Mouse (Mus musculus) MEL (cell line): ENCODE results near the gene Opcml. TPM values are rescaled to one million over a fixed set of nuclear protein-coding genes. Genes with fewer than 3 reads are reported as not detected.

Experiments used
- DNase-seq: peaks from one replicate; pipeline ENCODE4 v3.0.0; 2011; ENCODE audit warnings: low read depth, low spot score
- H3K27ac ChIP-seq: 2 replicates; pipeline ENCODE4 v1.5.1; 2012; ENCODE audit warnings: low read depth, mild to moderate bottlenecking, control low read depth, low read length, moderate library complexity; ENCODE audit not compliant: control insufficient read depth
- H3K27me3 ChIP-seq, 2 experiments: fragments of 150-350 bp in 1 of 2; sonication (generic) in 1 of 2; 2 replicates each; pipeline ENCODE4 v1.6.1; 2012; ENCODE audit warnings: low read length in 2 of 2, mild to moderate bottlenecking in 2 of 2, improper control_type of control experiment in 1 of 2, moderate library complexity in 1 of 2; ENCODE audit not compliant: insufficient read depth in 2 of 2, control insufficient read depth in 1 of 2
- H3K36me3 ChIP-seq, 2 experiments: 2 replicates each; pipeline ENCODE4 v1.6.1; 2012 to 2014; ENCODE audit warnings: low read length in 2 of 2, improper control_type of control experiment in 1 of 2, inconsistent platforms in 1 of 2, mild to moderate bottlenecking in 1 of 2; ENCODE audit not compliant: insufficient read depth in 2 of 2, control insufficient read depth in 1 of 2
- H3K4me1 ChIP-seq, 2 experiments: fragments of 150-350 bp in 1 of 2; sonication (generic) in 1 of 2; 2 replicates each; pipeline ENCODE4 v1.6.1; 2012; ENCODE audit warnings: low read length in 2 of 2, improper control_type of control experiment in 1 of 2, mild to moderate bottlenecking in 1 of 2; ENCODE audit not compliant: insufficient read depth in 2 of 2, control insufficient read depth in 1 of 2
- H3K4me3 ChIP-seq, 2 experiments: fragments of 150-350 bp in 1 of 2; sonication (generic) in 1 of 2; 2 replicates each; pipeline ENCODE4 v1.5.1; 2012; ENCODE audit warnings: low read depth in 2 of 2, low read length in 2 of 2, mild to moderate bottlenecking in 2 of 2, moderate library complexity in 2 of 2, control low read depth in 1 of 2, improper control_type of control experiment in 1 of 2; ENCODE audit not compliant: control insufficient read depth in 1 of 2, insufficient read depth in 1 of 2
- H3K79me2 ChIP-seq: 2 replicates; pipeline ENCODE4 v1.6.1; 2012; ENCODE audit warnings: mild to moderate bottlenecking, low read length, moderate library complexity; ENCODE audit not compliant: control insufficient read depth, poor library complexity, insufficient read depth
- H3K9ac ChIP-seq: 2 replicates; pipeline ENCODE4 v1.6.1; 2012; ENCODE audit warnings: low read depth, mild to moderate bottlenecking, control low read depth, low read length, moderate library complexity; ENCODE audit not compliant: control insufficient read depth, poor library complexity, severe bottlenecking
- H3K9me3 ChIP-seq: fragments of 150-350 bp; sonication (generic); replicated peaks from 2 replicates; pipeline ENCODE4 v1.6.1; 2012; ENCODE audit warnings: mild to moderate bottlenecking, low read length, improper control_type of control experiment, moderate library complexity; ENCODE audit not compliant: insufficient read depth
- BHLHE40 ChIP-seq: IDR thresholded peaks from 2 replicates; pipeline ENCODE4 v1.6.1; 2012; ENCODE audit warnings: low read depth, mild to moderate bottlenecking, inconsistent platforms, low read length, improper control_type of control experiment, borderline replicate concordance
- E2F4 ChIP-seq: IDR thresholded peaks from 2 replicates; pipeline ENCODE4 v1.6.1; 2011; ENCODE audit warnings: low read depth, low read length, improper control_type of control experiment, borderline replicate concordance
- ELF1 ChIP-seq: IDR thresholded peaks from 2 replicates; pipeline ENCODE4 v1.6.1; 2014; ENCODE audit warnings: low read depth, mild to moderate bottlenecking, inconsistent platforms, low read length, improper control_type of control experiment, moderate library complexity
- ETS1 ChIP-seq: IDR thresholded peaks from 2 replicates; pipeline ENCODE4 v1.6.1; 2012; ENCODE audit warnings: low read depth, mild to moderate bottlenecking, inconsistent platforms, low read length, improper control_type of control experiment, moderate library complexity
- GABPA ChIP-seq: IDR thresholded peaks from 2 replicates; pipeline ENCODE4 v1.6.1; 2012; ENCODE audit warnings: low read depth, mild to moderate bottlenecking, inconsistent platforms, low read length, improper control_type of control experiment, moderate library complexity
- GATA1 ChIP-seq: IDR thresholded peaks from 2 replicates; pipeline ENCODE4 v1.6.1; 2011; ENCODE audit warnings: low read depth, low read length, improper control_type of control experiment
- HCFC1 ChIP-seq: IDR thresholded peaks from 2 replicates; pipeline ENCODE4 v1.6.1; 2012; ENCODE audit warnings: low read depth, mild to moderate bottlenecking, inconsistent platforms, low read length, improper control_type of control experiment, moderate library complexity
- JUND ChIP-seq: IDR thresholded peaks from 2 replicates; pipeline ENCODE4 v1.6.1; 2011; ENCODE audit warnings: low read depth, mild to moderate bottlenecking, improper control_type of control experiment, low read length
- KAT2A ChIP-seq: conservative IDR thresholded peaks from 2 replicates; pipeline ENCODE4 v1.6.1; 2012; ENCODE audit warnings: low read depth, low read length, improper control_type of control experiment, inconsistent platforms
- MYB ChIP-seq: IDR thresholded peaks from 2 replicates; pipeline ENCODE4 v1.6.1; 2011; ENCODE audit warnings: mild to moderate bottlenecking, low read depth, low read length, improper control_type of control experiment
- MYC ChIP-seq: IDR thresholded peaks from 2 replicates; pipeline ENCODE4 v1.6.1; 2011; ENCODE audit warnings: low read depth, mild to moderate bottlenecking, low read length, improper control_type of control experiment, moderate library complexity
- POLR2A ChIP-seq, 2 experiments: IDR thresholded peaks; 2 replicates each; pipeline ENCODE4 v1.6.1; 2011 to 2012; ENCODE audit warnings: low read length in 2 of 2, mild to moderate bottlenecking in 2 of 2, control low read depth in 1 of 2, improper control_type of control experiment in 1 of 2, low read depth in 1 of 2, moderate library complexity in 1 of 2; ENCODE audit not compliant: control insufficient read depth in 1 of 2, insufficient read depth in 1 of 2, poor library complexity in 1 of 2
- POLR2AphosphoS2 ChIP-seq: IDR thresholded peaks from 2 replicates; pipeline ENCODE4 v1.6.1; 2011; ENCODE audit warnings: low read length, improper control_type of control experiment
- POLR2AphosphoS5 ChIP-seq: IDR thresholded peaks from 2 replicates; pipeline ENCODE4 v1.6.1; 2012; ENCODE audit warnings: low read depth, borderline replicate concordance, mild to moderate bottlenecking, inconsistent platforms, low read length, moderate library complexity, mixed read lengths
- RCOR1 ChIP-seq: IDR thresholded peaks from 2 replicates; pipeline ENCODE4 v1.6.1; 2012; ENCODE audit warnings: low read depth, mild to moderate bottlenecking, inconsistent platforms, low read length, improper control_type of control experiment
- SIN3A ChIP-seq: IDR thresholded peaks from 2 replicates; pipeline ENCODE4 v1.6.1; 2012; ENCODE audit warnings: low read length, improper control_type of control experiment, inconsistent platforms
- SMC3 ChIP-seq: IDR thresholded peaks from 2 replicates; pipeline ENCODE4 v1.6.1; 2011; ENCODE audit warnings: low read depth, low read length, improper control_type of control experiment
- TAL1 ChIP-seq: IDR thresholded peaks from 2 replicates; pipeline ENCODE4 v1.6.1; 2012; ENCODE audit warnings: mild to moderate bottlenecking, inconsistent platforms, low read length, moderate library complexity, mixed read lengths
- TBP ChIP-seq: IDR thresholded peaks from 2 replicates; pipeline ENCODE4 v1.8.0; 2011; ENCODE audit warnings: low read depth, low read length, improper control_type of control experiment
- TCF12 ChIP-seq: IDR thresholded peaks from 2 replicates; pipeline ENCODE4 v1.6.1; 2014; ENCODE audit warnings: low read depth, mild to moderate bottlenecking, inconsistent platforms, low read length, improper control_type of control experiment, moderate library complexity
- UBTF ChIP-seq: IDR thresholded peaks from 2 replicates; pipeline ENCODE4 v1.6.1; 2012; ENCODE audit warnings: low read depth, mild to moderate bottlenecking, inconsistent platforms, low read length, improper control_type of control experiment, moderate library complexity, borderline replicate concordance; ENCODE audit not compliant: insufficient read depth
- ZC3H11A ChIP-seq: IDR thresholded peaks from 2 replicates; pipeline ENCODE4 v1.6.1; 2012; ENCODE audit warnings: low read depth, mild to moderate bottlenecking, inconsistent platforms, low read length, improper control_type of control experiment
- ZKSCAN1 ChIP-seq: IDR thresholded peaks from 2 replicates; pipeline ENCODE4 v1.6.1; 2012; ENCODE audit warnings: low read depth, mild to moderate bottlenecking, inconsistent platforms, low read length, improper control_type of control experiment, moderate library complexity
- ZMIZ1 ChIP-seq: IDR thresholded peaks from 2 replicates; pipeline ENCODE4 v1.6.1; 2012; ENCODE audit warnings: low read depth, mild to moderate bottlenecking, inconsistent platforms, low read length, improper control_type of control experiment, moderate library complexity
- ZNF384 ChIP-seq: IDR thresholded peaks from 2 replicates; pipeline ENCODE4 v1.6.1; 2012; ENCODE audit warnings: low read depth, mild to moderate bottlenecking, inconsistent platforms, low read length, improper control_type of control experiment
- polyA plus RNA-seq, 2 experiments: library from polyadenylated mRNA; stranded (reverse) in 1 of 2; unstranded in 1 of 2; fragments of >175 nt in 1 of 2; fragments of >200 nt in 1 of 2; gene quantifications; 2 replicates each; pipeline versions ENCODE4 v1.2.1 to v1.2.4; 2012; ENCODE audit warnings: low replicate concordance in 2 of 2, low read depth in 1 of 2; ENCODE audit not compliant: insufficient read length in 2 of 2, insufficient read depth in 1 of 2, missing spikeins in 1 of 2
- total RNA-seq: library from RNA; depleted of rRNA; stranded (reverse); fragments of 300-350 nt; gene quantifications from 2 replicates; pipeline ENCODE4 v1.2.3, GENCODE M21; 2012

Opcml gene
- total and polyA plus RNA-seq, 3 experiments: not detected

DNA sequence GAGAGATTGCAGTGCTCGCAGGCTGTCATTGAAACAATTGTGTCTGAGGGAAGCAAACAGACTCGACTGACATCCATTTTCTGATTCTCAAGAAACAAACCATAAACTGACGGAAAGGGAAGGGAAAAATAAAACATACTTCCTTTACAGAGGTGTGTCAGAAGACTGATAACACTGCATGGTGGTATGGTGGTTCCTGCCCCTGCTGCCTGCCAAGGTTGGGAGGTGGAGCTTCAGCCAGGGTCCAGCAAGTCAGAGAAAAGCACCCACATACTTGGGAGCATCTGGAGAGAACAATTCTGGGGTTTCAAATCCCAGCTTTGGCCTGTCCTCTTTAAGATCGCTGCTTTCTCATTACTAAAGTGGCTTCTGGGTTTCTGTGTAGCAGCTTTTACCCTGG is 201.0 kb downstream of the Opcml start:
- Histone ChIP-seq H3K79me2 (no peaks in the 10 kb centered on the region), H3K27me3 (no peaks in the 10 kb centered on the region), H3K36me3 (no peaks in the 10 kb centered on the region), H3K4me3 (no peak overlapping the region), H3K9me3 (no peaks in the 10 kb centered on the region), H3K9ac (no peak overlapping the region)
- TF ChIP-seq ZKSCAN1 (no peak), MYC (no peak), TCF12 (no peak), ZC3H11A (no peak), ELF1 (no peak), KAT2A (no peak)
- TF ChIP-seq, all 39 proteins: peak for 0
- no peak overlapping the region for H3K27ac ChIP-seq
- H3K4me1 ChIP-seq: no peaks in the 10 kb centered on the region
- no peak for DNase-seq

DNA sequence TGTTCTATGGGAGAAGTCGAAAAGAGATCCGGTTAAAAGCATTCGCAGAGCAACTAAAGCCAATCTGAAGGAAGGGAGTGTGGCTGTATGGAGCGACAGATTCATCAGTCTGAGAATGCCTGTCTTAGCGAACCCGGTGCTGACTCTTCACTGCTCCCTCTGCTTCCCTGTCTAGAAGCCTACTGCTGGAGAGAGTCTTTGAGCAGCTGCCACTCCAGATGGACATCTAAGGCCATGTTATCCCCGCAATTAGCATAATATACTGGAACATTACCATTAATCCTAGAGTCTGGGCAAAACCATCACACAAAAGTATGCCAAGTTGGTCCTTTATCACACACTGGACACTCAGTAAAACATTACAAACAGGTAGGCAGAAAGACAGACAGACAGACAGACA is 206.0 kb downstream of the Opcml start:
- no peak overlapping the region for H3K9ac ChIP-seq
- no peak for DNase-seq
- no peaks in the 10 kb centered on the region for H3K4me1 ChIP-seq
- H3K27me3 ChIP-seq: no peaks in the 10 kb centered on the region
- H3K27ac ChIP-seq: no peak overlapping the region
- no peaks in the 10 kb centered on the region for H3K36me3 ChIP-seq
- H3K79me2 ChIP-seq: no peaks in the 10 kb centered on the region
- H3K9me3 ChIP-seq: no peaks in the 10 kb centered on the region
- TF ChIP-seq SMC3 (no peak), POLR2AphosphoS5 (no peak), POLR2AphosphoS2 (no peak), SIN3A (no peak), MYC (no peak), MYB (no peak), POLR2A (IDR thresholded peaks at IDR 0.05; ENCODE audit: control insufficient read depth in 1 of 2, insufficient read depth in 1 of 2, low read depth in 1 of 2, low read length in 2 of 2, poor library complexity in 1 of 2) (no peak), GABPA (no peak), RCOR1 (no peak), ZKSCAN1 (no peak), E2F4 (no peak), GATA1 (no peak), UBTF (no peak)
- no peak overlapping the region for H3K4me3 ChIP-seq

DNA sequence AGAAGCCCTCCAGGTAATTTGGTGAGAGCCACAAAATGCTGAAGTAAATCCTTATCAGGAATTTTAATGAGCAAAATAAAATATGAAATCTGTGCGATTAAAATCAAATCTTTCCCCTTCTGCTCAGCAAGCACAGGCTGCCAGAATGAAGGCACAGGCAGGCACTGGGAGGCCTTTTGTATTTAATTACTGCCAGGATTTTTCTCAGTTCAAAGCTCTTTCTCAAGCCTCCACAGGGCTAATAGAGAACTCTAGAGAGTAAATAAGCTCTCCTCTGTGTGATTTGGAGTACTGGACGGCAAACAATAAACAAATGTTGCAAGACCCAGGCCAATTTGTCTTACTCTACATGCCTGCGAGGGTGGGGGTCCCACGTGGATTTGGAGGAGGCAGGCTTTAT is 208.2 kb downstream of the Opcml start:
- H3K4me3 ChIP-seq: no peak overlapping the region
- TF ChIP-seq POLR2AphosphoS2 (no peak), JUND (no peak), HCFC1 (no peak), E2F4 (no peak), ETS1 (no peak), UBTF (no peak), MYC (no peak), TBP (no peak), SMC3 (no peak), BHLHE40 (no peak), TAL1 (no peak), GABPA (no peak), ZNF384 (no peak), KAT2A (no peak), ZC3H11A (no peak), ELF1 (no peak), ZMIZ1 (no peak)

More for the DNA sequence above, 208.2 kb downstream of the Opcml start:
- no peaks in the 10 kb centered on the region for H3K4me1 ChIP-seq
- H3K27ac ChIP-seq: no peak overlapping the region
- H3K9ac ChIP-seq: no peak overlapping the region
- H3K79me2 ChIP-seq: no peaks in the 10 kb centered on the region
- H3K27me3 ChIP-seq: no peaks in the 10 kb centered on the region
- H3K9me3 ChIP-seq: no peaks in the 10 kb centered on the region
- DNase-seq: no peak
- H3K36me3 ChIP-seq: no peaks in the 10 kb centered on the region
